Mouse (Mus musculus) spleen, postnatal 14 days (tissue): ENCODE measurements around the gene Zeb2.

ENCODE experiments used
- DNase-seq, 2 experiments: peaks; one replicate each; pipeline ENCODE4 v3.0.0; 2021 to 2022; ENCODE audit warnings: low spot score in 2 of 2

Gene Zeb2

GRCm38 (mm10) chr2:45096638-45097247, 20.5 kb downstream of the Zeb2 start:
- no peak for DNase-seq

DNA sequence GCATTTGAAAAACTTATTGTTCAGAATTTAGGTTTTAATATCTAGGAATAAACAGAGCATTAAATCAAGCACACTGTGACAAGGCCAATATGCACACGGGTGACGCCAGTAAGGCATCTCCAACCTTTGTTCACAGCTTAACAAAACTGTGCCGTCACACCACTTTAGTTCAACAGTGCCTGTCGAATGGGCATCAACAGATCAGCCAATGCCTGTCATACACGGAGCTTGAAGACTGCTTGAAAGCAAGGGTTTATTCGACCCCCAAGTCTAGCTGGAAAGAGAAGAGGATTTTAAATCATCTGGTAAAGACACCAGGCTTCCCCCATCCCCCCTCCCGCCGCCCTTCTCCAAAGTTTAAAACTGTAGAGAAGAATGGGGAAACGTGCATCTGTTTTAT, 21.4 kb downstream of the Zeb2 start:
- no peak for DNase-seq

- DNase-seq, result no peak
Measured at GRCm38 (mm10) chr2:45094371-45094967, 22.7 kb downstream of the Zeb2 start.

GRCm38 (mm10) chr2:45093479-45093878, 23.7 kb downstream of the Zeb2 start:
- DNase-seq, result no peak

DNA sequence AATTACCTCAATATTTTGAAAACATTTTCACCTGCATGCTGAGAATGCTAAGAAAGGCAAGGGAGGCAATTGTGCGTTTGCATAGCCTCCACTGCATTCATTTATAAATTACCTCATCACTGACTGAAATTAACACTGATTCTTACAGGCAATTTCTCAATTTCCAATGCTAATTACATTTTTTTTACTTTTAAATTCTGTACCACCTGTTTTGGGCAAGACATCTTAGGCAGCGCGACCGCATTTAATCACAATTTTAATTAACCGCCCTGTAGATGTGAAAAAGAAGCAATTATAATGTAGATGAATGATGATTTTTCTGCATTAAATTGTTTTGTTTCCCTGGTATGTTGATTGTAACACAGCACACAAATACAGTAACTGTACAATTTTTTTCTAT, 24.5 kb downstream of the Zeb2 start:
- DNase-seq, result no peak

- DNase-seq, result no peak
Measured at GRCm38 (mm10) chr2:45090529-45091297, 26.5 kb downstream of the Zeb2 start.

- DNase-seq, result no peak
Measured at GRCm38 (mm10) chr2:45089251-45089530, 28.0 kb downstream of the Zeb2 start.

DNA sequence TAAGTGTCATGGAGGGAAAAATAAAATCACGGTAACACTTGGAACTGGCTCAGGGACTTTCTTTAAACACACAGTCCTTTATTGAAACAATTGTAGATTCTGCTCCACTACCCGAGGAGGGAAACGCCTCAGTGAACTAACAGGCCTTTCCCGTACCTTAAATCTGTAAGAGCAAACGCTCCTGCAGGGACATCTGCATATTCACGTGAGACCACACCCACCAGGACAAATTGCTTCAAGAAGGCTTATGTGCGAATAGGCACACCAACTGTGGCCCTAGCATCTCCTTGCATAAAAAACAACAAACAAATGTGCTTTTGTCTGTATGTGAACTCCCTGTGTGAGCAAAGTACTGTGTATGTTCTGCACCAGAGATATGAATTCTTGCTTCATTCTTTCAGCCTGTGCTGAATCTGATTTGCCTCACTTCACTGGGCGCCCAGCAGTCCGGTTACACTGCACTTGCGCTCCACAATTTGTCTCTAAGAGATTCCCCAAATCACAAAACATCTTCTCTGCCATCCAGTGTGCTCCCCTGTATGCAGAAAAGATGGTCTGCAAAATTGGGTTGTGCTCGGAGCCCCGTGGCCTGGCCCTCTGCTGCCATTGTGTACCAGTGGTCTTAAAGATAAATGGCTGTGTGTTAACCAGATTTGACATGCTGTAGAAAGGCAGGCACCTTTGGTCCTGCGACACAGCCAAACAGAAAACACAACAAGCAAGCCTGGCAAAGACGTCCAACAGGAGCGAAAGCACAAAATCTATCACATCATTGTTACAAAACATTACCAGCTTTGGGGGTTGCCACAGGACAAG, 28.6 kb downstream of the Zeb2 start:
- no peak for DNase-seq

- DNase-seq, result no peak
Measured at GRCm38 (mm10) chr2:45087208-45087607, 30.0 kb downstream of the Zeb2 start.

DNA sequence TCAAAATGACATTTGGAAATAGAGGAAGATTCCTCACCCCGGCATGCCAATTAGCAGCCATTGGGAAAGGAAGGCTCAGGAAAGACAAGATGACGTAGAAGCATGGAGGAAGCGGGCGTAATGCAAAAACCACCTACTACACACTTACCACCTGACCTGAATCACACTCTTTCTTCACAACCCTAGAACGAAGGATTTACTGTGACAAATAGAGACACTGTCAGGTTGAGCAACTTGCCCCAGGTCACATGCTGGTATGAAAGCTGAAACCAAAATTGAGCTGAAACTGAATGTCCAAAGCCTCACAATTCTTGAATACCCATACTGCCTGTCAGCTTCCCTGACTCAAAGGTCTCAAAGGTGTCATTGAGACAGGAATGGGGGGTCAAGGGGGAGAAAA, 31.5 kb downstream of the Zeb2 start:
- DNase-seq, result no peak

GRCm38 (mm10) chr2:45083042-45083441, 34.2 kb downstream of the Zeb2 start:
- no peak for DNase-seq

GRCm38 (mm10) chr2:45081559-45081958, 35.6 kb downstream of the Zeb2 start:
- DNase-seq, result no peak

DNA sequence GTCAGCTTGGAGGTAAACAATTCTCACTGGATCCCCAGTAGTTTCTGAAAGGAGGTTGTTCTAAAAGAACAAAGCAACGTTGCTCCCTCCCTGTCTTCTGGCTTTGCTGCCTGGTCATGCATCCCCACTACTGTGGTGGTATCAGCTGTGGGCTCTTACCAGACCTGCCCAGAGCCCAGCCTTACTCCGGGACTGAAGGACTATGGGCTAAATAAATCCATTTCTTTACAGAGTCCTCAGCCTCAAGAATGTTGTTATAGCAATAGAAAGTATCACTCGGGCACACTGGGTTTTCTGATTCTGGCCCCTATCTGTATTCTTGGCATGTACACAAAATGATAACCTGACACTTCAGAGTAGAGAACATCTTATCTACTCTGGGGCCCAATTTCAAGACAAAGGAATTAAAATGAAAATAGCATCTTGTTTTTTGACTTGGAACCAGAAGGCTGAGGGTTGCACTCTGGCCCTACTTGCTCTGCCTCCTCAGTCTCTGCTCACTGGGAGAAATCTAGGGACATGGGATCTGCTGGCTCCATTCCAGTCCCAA, 39.2 kb downstream of the Zeb2 start:
- no peak for DNase-seq

DNA sequence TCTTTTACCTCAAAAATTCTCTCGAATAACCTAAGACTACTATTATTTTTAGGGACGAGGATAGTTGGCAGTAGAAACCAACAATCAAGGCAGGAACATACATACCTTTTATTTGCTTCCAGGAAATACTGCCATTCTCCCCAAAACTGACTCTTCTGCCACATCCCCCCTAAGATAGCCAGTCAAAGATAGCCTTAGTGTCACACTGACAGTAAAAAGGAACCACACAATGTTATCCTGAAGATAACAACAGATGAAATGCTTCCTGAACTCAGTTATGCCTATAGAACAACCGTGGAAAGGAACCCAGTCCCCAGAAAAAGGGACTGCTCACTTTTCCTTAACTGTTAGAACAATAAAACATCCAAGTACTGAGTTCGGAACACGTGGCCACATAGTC, 39.8 kb downstream of the Zeb2 start:
- no peak for DNase-seq

DNA sequence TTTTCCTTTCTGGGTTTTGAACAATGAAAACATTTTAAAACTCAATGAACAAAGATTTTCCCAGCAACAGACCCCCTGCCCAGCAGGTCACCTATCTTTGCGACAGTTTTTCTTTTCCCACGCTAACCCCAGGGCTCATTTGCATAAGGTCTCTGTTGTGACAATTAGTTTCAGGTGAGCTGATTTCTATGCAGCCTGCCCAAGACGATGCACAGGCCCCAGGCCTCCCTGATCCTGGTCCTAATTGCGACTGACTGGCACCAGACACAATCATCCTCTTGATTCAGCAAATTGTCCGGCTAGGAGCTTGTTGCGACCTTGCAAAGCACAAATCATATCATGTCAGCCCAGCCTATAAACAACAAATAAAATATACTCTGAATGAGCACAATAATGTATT, 44.2 kb downstream of the Zeb2 start:
- DNase-seq, result no peak

GRCm38 (mm10) chr2:45071296-45071695, 45.9 kb downstream of the Zeb2 start:
- no peak for DNase-seq

DNA sequence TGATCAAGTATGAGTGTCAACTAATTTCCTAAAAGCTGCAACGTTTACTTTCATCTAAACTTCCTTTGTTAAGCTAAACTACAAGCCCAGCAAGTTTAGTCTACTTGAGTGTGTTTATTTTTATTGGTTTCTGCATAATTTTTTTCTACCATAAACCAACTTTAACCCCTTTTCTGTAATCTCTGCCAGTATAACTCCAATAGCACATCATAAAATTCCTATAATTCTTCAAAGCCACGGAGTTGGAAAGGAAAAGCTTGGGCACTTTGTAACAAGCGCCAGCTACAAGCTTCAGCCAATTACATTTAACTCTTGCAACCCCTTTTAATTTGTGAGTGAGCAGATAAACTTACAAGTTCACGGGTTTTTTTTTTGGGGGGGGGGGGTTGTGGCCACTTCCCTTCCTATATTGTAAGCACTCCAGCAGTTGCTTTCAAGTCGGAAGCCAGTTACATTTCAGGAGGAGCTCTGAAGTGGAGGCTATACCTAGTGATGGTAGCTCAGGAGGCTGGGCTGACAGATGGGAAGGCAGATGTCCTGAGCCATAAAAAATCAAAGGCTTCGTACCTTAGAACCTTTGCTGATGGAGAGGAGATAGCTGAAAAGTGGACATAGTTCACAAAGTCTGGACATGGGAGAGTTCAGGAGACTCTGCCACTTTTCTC, 46.5 kb downstream of the Zeb2 start:
- no peak for DNase-seq

- no peak for DNase-seq
Measured at GRCm38 (mm10) chr2:45068792-45069550, 48.2 kb downstream of the Zeb2 start.

- no peak for DNase-seq
Measured at GRCm38 (mm10) chr2:45067116-45067515, 50.1 kb downstream of the Zeb2 start.

- DNase-seq, result no peak
Measured at GRCm38 (mm10) chr2:45063300-45063890, 53.8 kb downstream of the Zeb2 start.

GRCm38 (mm10) chr2:45062136-45062535, 55.1 kb downstream of the Zeb2 start:
- no peak for DNase-seq
